ENCODE assay signal across 18 mouse cellular contexts in genomic region chr10:67598590-67599047, GRCm38 (mm10). TPM values are rescaled to one million over a fixed set of nuclear protein-coding genes. Genes with fewer than 3 reads are reported as not detected.
DNase-seq lines count a peak whose midpoint lies in the region; ATAC-seq and TF ChIP-seq lines count a peak whose summit lies in the region.
"Had no signal": no experiment of that assay in that cellular context is flagged by ENCODE, and none has a peak within 500 bp of the region (broad histone marks: within the 10 kb centered on the region; RNA-seq: fewer than 3 reads in every experiment).

No protein-coding gene starts in this region.

- peak; percentile 93 for ATAC-seq in common myeloid progenitor, adult 5-6 weeks (replicated peaks; ENCODE audit: low read depth, poor library complexity, severe bottlenecking)
- ATAC-seq in megakaryocyte, adult 5-6 weeks (ENCODE audit: poor library complexity, severe bottlenecking) = peak; percentile 91
- ATAC-seq: midbrain, embryonic 15.5 days had no signal

- no peak for TF ChIP-seq POLR2A in thymus, adult 2 months (IDR thresholded peaks at IDR 0.05; ENCODE audit: control insufficient read depth, extremely low read depth, insufficient read depth, low read length, poor library complexity)

- H3K27me3 ChIP-seq in thymus, adult 2 months (ENCODE audit: control insufficient read depth, insufficient read depth, low read length) = no peaks in the 10 kb centered on the region
- H3K27me3 ChIP-seq: forebrain, embryonic 12.5 days; limb, embryonic 12.5 days; lung, embryonic 15.5 days; midbrain, embryonic 15.5 days had no signal

- no peaks in the 10 kb centered on the region for H3K36me3 ChIP-seq in thymus, adult 2 months (ENCODE audit: control insufficient read depth, insufficient read depth, low read length)
- H3K36me3 ChIP-seq: forebrain, embryonic 12.5 days; heart, embryonic 10.5 days; limb, embryonic 12.5 days; lung, embryonic 15.5 days; midbrain, embryonic 15.5 days had no signal

- DNase-seq in heart, adult 9 months (ENCODE audit: low spot score in 2 of 2) = peak; percentile 10 to 34
- DNase-seq in heart, postnatal 4 days = no peak
- peak; percentile 18 for DNase-seq in 416B (ENCODE audit: low read depth)
- no peak for DNase-seq in thymus, adult 2 months
- DNase-seq in cerebellum, adult 9-10 months = no peak
- no peak for DNase-seq in testis, postnatal 14 days (ENCODE audit: low spot score)
- DNase-seq: cerebellum, adult 11-12 months; embryo, embryonic 11 days; kidney, adult 8-10 months; kidney, postnatal 4 days; thymus, postnatal 14 days had no signal

- no peaks in the 10 kb centered on the region for H3K4me1 ChIP-seq in thymus, adult 2 months (replicated peaks; ENCODE audit: control insufficient read depth, insufficient read depth, low read length)
- H3K4me1 ChIP-seq: forebrain, embryonic 12.5 days; heart, embryonic 10.5 days; limb, embryonic 12.5 days; lung, embryonic 15.5 days; midbrain, embryonic 15.5 days had no signal

- no peak overlapping the region for H3K27ac ChIP-seq in thymus, adult 2 months (ENCODE audit: control insufficient read depth, insufficient read depth, low read length)
- H3K27ac ChIP-seq: forebrain, embryonic 12.5 days; heart, embryonic 10.5 days; limb, embryonic 12.5 days; lung, embryonic 15.5 days; midbrain, embryonic 15.5 days had no signal

- WGBS in thymus, adult 2 months = 24% methylated on average over 7 of the region's 7 CpGs

- no peak overlapping the region for H3K4me3 ChIP-seq in thymus, adult 2 months (ENCODE audit: control insufficient read depth, insufficient read depth, low read length)
- H3K4me3 ChIP-seq: forebrain, embryonic 12.5 days; heart, embryonic 10.5 days; limb, embryonic 12.5 days; lung, embryonic 15.5 days; midbrain, embryonic 15.5 days had no signal

- TF ChIP-seq CTCF in thymus, adult 2 months (IDR thresholded peaks at IDR 0.05; ENCODE audit: borderline replicate concordance, control insufficient read depth, extremely low read depth, insufficient read depth, low read length, poor library complexity) = no peak

RNA-seq across cellular contexts. Expression of gene Ado, which starts 49.9 kb away (rescaled TPM):
- total RNA-seq in heart, postnatal 4 days (2021) = 10 to 100 TPM; 23.3 to 23.8 TPM
- 15.6 and 21.6 TPM in 2 replicates for total RNA-seq in common myeloid progenitor, adult 5-6 weeks (2017)
- 11.0 and 12.7 TPM in 2 replicates for total RNA-seq in megakaryocyte, adult 5-6 weeks (2015)
- 13.2 and 16.3 TPM in 2 replicates for total RNA-seq in megakaryocyte, adult 5-6 weeks (2017)
- 20.7 and 25.0 TPM in 2 replicates for polyA plus RNA-seq in thymus, adult 2 months (2012; rRNA removed)

Comparison
In these comparisons a context has a peak if more than half of its experiments do, and no peak if none do; other contexts are left out.
1. DNase-seq: peak in heart, adult 9 months (2 of 2) and 416B (single experiment); none in heart, postnatal 4 days (single experiment), thymus, adult 2 months (single experiment), cerebellum, adult 9-10 months (single experiment) and testis, postnatal 14 days (single experiment).